Mouse (Mus musculus): ENCODE results near the gene Gsc2. TPM values are rescaled to one million over a fixed set of nuclear protein-coding genes. Genes with fewer than 3 reads are reported as not detected.
A peak's percentile ranks its signal among the peaks of the same experiment; 100 is the strongest.
"Not testable (repeated sequence)": the region's sequence is repeated elsewhere in the genome, so short reads cannot be mapped to it uniquely, and the experiment has no call there.

Gsc2 gene
- polyA plus RNA-seq (2015; fragmentation: Nextera tagmentation; extraction: Ambion mirVana), result 0.21 and 0.23 TPM in 2 replicates

DNA sequence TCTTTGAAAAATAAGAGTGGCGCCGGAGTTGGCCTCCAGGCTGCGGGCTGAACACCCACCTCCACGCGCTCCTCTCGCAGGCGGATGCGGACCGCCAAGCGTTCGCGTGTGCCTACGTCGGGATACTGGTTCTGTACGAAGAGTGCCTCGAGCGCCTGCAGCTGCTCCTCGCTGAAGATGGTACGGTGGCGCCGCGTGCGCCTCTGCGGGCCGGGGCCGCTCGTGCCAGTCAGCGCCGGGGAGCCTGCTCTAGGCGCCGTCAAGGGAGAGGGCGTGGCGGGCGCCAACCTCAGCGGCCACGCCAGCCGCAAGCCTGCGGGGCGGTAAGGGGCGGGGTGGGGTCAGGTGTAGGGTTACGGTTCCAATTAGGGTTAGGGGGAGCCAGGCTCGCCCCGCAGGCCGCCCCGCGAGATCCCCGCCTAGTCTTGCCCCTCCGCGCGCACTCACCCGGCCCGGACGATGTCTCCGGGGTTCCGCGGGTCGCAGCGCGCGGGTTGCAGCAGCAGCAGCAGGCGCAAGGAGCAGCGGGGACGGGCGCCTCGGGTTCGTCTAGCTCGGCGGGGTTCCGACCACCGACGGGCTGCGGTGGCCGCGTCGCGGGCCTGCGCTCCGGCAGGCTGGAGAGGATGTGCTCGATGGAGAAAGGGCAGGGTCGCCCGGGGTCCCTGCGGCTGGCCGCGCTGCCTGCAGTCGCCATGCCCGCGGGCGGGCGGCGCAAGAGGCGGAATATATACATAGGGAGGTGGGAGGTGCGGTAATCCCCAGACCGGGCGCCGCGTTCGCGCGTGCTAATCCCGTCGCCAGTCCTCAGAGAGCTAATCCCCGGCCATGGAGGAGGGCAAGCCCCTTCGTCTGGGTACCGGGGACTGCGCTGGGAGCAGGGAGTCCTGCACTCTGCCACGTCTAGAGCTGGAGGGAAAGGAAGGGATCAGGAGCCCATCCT lies at the start of gene Gsc2:
Gsc2 (minus strand) TSS at position 753 of the 943 bp plus-strand sequence.
- under 1% methylated on average over 75 of the region's 106 CpGs for WGBS
- peak within 1 kb of the TSS; percentile 40 for H3K4me3 ChIP-seq (ENCODE audit: low read depth, low read length)
- H3K4me1 ChIP-seq (replicated peaks; ENCODE audit: control insufficient read depth, insufficient read depth), result peaks cover 5% of the 10 kb centered on the region; the same call in 1 of the 2 replicates
- no peak within 1 kb of the TSS for H3K27ac ChIP-seq (replicated peaks)
- peaks cover 11% of the 10 kb centered on the region; the same call in 1 of the 2 replicates for H3K27me3 ChIP-seq (ENCODE audit: control insufficient read depth, insufficient read depth, low read length)
- peak within 1 kb of the TSS; percentile 59 for H3K4me2 ChIP-seq (replicated peaks; ENCODE audit: low read depth)
- no peaks in the 10 kb centered on the region for H3K36me3 ChIP-seq (ENCODE audit: control insufficient read depth, insufficient read depth, low read length)
- TF ChIP-seq CTCF (IDR thresholded peaks at IDR 0.05; ENCODE audit: low read depth) (no peak), EP300 (optimal IDR thresholded peaks at IDR 0.05) (no peak)
- peak within 1 kb of the TSS; percentile 43; the same call in 1 of the 2 replicates for H3K9ac ChIP-seq (ENCODE audit: low read length)
- no peaks in the 10 kb centered on the region for H3K9me3 ChIP-seq (ENCODE audit: control insufficient read depth, low read length)
- DNase-seq (ENCODE audit: low spot score), result peak; percentile 57
- ATAC-seq (ENCODE audit: low FRiP score, low TSS enrichment), result peak; percentile 49; the same call in 1 of the 2 replicates

DNA sequence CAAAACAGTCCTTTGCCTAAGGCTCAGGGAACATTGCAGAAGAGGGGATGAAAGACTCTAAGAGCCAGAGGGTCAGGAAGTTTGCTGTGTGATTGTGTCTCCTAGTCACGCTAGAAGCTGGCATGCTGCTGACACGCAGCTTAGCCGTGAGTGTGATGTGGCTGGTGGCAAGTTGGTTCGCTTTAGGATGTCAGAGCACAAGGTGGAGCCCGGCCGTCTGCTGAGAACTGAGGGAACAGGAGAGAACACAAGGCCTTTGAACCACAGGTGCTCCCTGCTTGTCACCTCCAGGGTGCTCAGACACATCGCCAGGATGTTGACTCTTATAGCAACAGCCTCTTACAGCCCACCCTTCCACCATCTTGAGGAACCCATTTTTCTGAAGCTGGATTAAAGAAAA lies 47.2 kb upstream of the Gsc2 start:
- TF ChIP-seq CTCF (IDR thresholded peaks at IDR 0.05; ENCODE audit: low read depth), result no peak
- TF ChIP-seq EP300 (optimal IDR thresholded peaks at IDR 0.05), result no peak
- DNase-seq (ENCODE audit: low spot score), result no peak
- no peak overlapping the region for H3K4me3 ChIP-seq (ENCODE audit: low read depth, low read length)
- no peak for ATAC-seq (ENCODE audit: low FRiP score, low TSS enrichment)
- no peak overlapping the region for H3K9ac ChIP-seq (ENCODE audit: low read length)
- H3K4me2 ChIP-seq (replicated peaks; ENCODE audit: low read depth), result no peak overlapping the region
- H3K27me3 ChIP-seq (ENCODE audit: control insufficient read depth, insufficient read depth, low read length), result no peaks in the 10 kb centered on the region
- no peaks in the 10 kb centered on the region for H3K4me1 ChIP-seq (replicated peaks; ENCODE audit: control insufficient read depth, insufficient read depth)
- no peaks in the 10 kb centered on the region for H3K36me3 ChIP-seq (ENCODE audit: control insufficient read depth, insufficient read depth, low read length)
- H3K27ac ChIP-seq (replicated peaks), result no peak overlapping the region
- no peaks in the 10 kb centered on the region for H3K9me3 ChIP-seq (ENCODE audit: control insufficient read depth, low read length)
- WGBS, result 79% methylated on average over 7 of the region's 7 CpGs

DNA sequence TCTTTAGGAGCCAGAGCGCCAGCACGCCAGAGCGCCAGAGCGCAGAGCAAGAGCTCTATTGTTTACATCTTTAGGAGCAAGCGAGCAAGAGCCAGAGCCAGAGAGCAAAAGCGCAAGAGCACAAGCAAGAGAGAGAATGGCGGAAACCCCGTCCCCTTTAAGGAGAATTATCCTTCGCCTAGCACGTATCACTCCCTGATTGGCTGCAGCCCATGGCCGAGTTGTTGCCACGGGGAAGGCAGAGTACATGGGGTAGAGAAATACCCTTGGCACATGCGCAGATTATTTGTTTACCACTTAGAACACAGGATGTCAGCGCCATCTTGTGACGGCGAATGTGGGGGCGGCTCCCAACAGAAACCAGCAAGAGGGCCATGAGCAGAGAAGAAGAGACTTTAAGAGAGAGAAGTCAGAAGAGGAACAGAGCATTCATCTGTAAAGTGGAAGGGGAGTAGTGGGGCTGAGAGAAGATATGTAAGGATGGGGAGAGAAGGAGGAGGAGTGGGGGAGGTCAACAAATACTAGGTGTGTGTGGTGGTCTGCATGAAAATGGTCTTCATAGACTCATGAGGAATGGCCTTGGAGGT lies 41.3 kb upstream of the Gsc2 start:
- WGBS, result 94% methylated on average over 17 of the region's 17 CpGs

DNA sequence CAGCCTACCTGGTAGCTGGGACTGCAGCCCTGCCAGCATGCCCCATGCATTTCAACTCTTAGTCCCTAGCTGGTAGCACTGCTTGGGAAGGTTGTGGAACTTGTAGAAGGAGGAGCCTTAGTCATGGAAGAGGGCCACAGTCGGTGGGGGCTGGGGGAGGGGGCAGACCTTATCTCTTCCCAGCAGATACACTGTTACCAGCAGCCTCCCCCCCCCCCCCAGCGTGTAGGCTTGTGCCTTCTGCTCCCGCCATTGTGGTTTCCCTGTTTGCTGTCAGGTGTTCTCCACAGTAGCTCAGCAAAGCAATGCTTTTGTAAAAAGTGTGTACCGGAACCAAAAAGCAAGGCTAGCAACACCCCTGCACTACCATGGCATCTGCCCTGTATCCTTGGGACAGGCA lies 36.8 kb upstream of the Gsc2 start:
- Histone ChIP-seq H3K4me3 (ENCODE audit: low read depth, low read length) (no peak overlapping the region), H3K27ac (replicated peaks) (no peak overlapping the region), H3K9me3 (ENCODE audit: control insufficient read depth, low read length) (no peaks in the 10 kb centered on the region), H3K36me3 (ENCODE audit: control insufficient read depth, insufficient read depth, low read length) (no peaks in the 10 kb centered on the region), H3K4me2 (replicated peaks; ENCODE audit: low read depth) (no peak overlapping the region), H3K27me3 (ENCODE audit: control insufficient read depth, insufficient read depth, low read length) (no peaks in the 10 kb centered on the region), H3K9ac (ENCODE audit: low read length) (no peak overlapping the region), H3K4me1 (replicated peaks; ENCODE audit: control insufficient read depth, insufficient read depth) (no peaks in the 10 kb centered on the region)
- DNase-seq (ENCODE audit: low spot score) (no peak), ATAC-seq (ENCODE audit: low FRiP score, low TSS enrichment) (no peak)
- TF ChIP-seq EP300 (optimal IDR thresholded peaks at IDR 0.05), result no peak
- no peak for TF ChIP-seq CTCF (IDR thresholded peaks at IDR 0.05; ENCODE audit: low read depth)
- 91% methylated on average over 3 of the region's 4 CpGs for WGBS

More for the DNA sequence above, 41.3 kb upstream of the Gsc2 start:
- not testable (repeated sequence) for H3K4me1 ChIP-seq (replicated peaks; ENCODE audit: control insufficient read depth, insufficient read depth); H3K4me2 ChIP-seq (replicated peaks; ENCODE audit: low read depth); H3K9me3 ChIP-seq (ENCODE audit: control insufficient read depth, low read length); H3K36me3 ChIP-seq (ENCODE audit: control insufficient read depth, insufficient read depth, low read length); H3K27me3 ChIP-seq (ENCODE audit: control insufficient read depth, insufficient read depth, low read length); DNase-seq (ENCODE audit: low spot score); H3K27ac ChIP-seq (replicated peaks); H3K9ac ChIP-seq (ENCODE audit: low read length); ATAC-seq (ENCODE audit: low FRiP score, low TSS enrichment); H3K4me3 ChIP-seq (ENCODE audit: low read depth, low read length)

DNA sequence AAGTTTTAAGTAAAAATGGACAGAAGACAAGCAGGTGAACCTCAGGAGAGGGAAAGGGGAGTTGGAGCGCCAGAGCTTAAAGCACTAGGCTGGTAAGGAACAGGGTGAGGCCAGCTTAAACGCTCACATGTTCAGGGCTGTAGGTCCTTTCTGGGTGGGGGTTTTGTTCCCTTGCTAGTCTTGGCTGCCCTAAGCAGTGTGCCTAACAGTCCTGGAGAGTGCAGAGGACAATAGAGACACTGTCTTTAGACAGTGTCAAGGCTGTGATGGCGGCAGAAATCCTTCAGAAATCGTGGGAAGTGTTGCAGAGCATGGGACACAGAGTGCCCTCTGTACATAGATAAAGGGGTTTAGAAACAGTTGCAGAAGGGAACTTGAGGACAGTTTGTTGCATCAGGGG lies 35.2 kb upstream of the Gsc2 start:
- no peak overlapping the region for H3K9ac ChIP-seq (ENCODE audit: low read length)
- H3K4me3 ChIP-seq (ENCODE audit: low read depth, low read length), result no peak overlapping the region
- no peaks in the 10 kb centered on the region for H3K27me3 ChIP-seq (ENCODE audit: control insufficient read depth, insufficient read depth, low read length)
- ATAC-seq (ENCODE audit: low FRiP score, low TSS enrichment) (no peak), DNase-seq (ENCODE audit: low spot score) (no peak)
- WGBS, result 66% methylated on average over 4 of the region's 4 CpGs
- no peak for TF ChIP-seq CTCF (IDR thresholded peaks at IDR 0.05; ENCODE audit: low read depth)
- TF ChIP-seq EP300 (optimal IDR thresholded peaks at IDR 0.05), result no peak
- no peaks in the 10 kb centered on the region for H3K4me1 ChIP-seq (replicated peaks; ENCODE audit: control insufficient read depth, insufficient read depth)
- no peaks in the 10 kb centered on the region for H3K9me3 ChIP-seq (ENCODE audit: control insufficient read depth, low read length)
- H3K4me2 ChIP-seq (replicated peaks; ENCODE audit: low read depth), result no peak overlapping the region
- H3K36me3 ChIP-seq (ENCODE audit: control insufficient read depth, insufficient read depth, low read length), result no peaks in the 10 kb centered on the region
- H3K27ac ChIP-seq (replicated peaks), result no peak overlapping the region

DNA sequence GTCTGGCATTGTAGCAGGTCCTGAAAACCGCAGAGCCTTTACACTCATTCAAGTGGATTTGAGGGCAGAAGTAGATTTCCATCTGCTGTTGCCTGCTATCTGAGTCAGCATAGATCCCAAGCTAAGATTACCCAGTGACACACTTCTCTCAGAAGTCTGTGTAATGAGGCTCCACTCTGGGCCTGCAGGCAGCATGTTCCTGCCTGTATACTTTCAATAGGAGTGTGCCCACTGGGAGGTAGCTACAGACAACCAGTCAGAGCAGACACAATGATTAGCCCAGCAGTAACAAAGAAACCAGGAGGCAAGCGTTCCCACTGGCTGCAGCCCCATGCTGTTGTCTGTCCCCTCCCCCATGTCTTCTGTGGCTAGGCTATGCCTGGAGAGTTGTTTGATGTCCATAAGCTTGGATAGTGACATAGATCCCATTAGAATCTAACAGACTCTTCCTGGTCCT lies 34.6 kb upstream of the Gsc2 start:
- DNase-seq (ENCODE audit: low spot score), result no peak
- WGBS, result 51% methylated on average over 2 of the region's 2 CpGs
- Histone ChIP-seq H3K4me2 (replicated peaks; ENCODE audit: low read depth) (no peak overlapping the region), H3K27me3 (ENCODE audit: control insufficient read depth, insufficient read depth, low read length) (no peaks in the 10 kb centered on the region), H3K4me1 (replicated peaks; ENCODE audit: control insufficient read depth, insufficient read depth) (no peaks in the 10 kb centered on the region), H3K4me3 (ENCODE audit: low read depth, low read length) (no peak overlapping the region), H3K9ac (ENCODE audit: low read length) (no peak overlapping the region), H3K9me3 (ENCODE audit: control insufficient read depth, low read length) (no peaks in the 10 kb centered on the region), H3K36me3 (ENCODE audit: control insufficient read depth, insufficient read depth, low read length) (no peaks in the 10 kb centered on the region), H3K27ac (replicated peaks) (no peak overlapping the region)
- TF ChIP-seq CTCF (IDR thresholded peaks at IDR 0.05; ENCODE audit: low read depth), result no peak
- TF ChIP-seq EP300 (optimal IDR thresholded peaks at IDR 0.05), result no peak
- ATAC-seq (ENCODE audit: low FRiP score, low TSS enrichment), result no peak

Data from stomach, postnatal 0 days (tissue).